Mouse (Mus musculus): ENCODE measurements around the gene Ppp4r4. TPM values are rescaled to one million over a fixed set of nuclear protein-coding genes. Genes with fewer than 3 reads are reported as not detected.
A peak's percentile ranks its signal among the peaks of the same experiment; 100 is the strongest.
"Not testable (repeated sequence)": the region's sequence is repeated elsewhere in the genome, so short reads cannot be mapped to it uniquely, and the experiment has no call there.

Ppp4r4 gene
- 1 to 10 TPM in 1 of 4 experiments, under 1 TPM in 3; 0.22 to 1.6 (median 0.35) TPM for total RNA-seq (2022)

GRCm38 (mm10) chr12:103532020-103532648, at the start of gene Ppp4r4:
Gene Ppp4r4 (plus strand): TSS chr12:103532283.
- DNase-seq (ENCODE audit: low spot score): peak; percentile 84

- no peak for DNase-seq (ENCODE audit: low spot score)
Observed at GRCm38 (mm10) chr12:103482781-103483180, 49.3 kb upstream of the Ppp4r4 start.

GRCm38 (mm10) chr12:103484200-103484972, 47.7 kb upstream of the Ppp4r4 start:
- not testable (repeated sequence) for DNase-seq (ENCODE audit: low spot score)

- peak; percentile 44 for DNase-seq (ENCODE audit: low spot score)
Observed at GRCm38 (mm10) chr12:103486726-103487125, 45.4 kb upstream of the Ppp4r4 start.

GRCm38 (mm10) chr12:103487276-103487675, 44.8 kb upstream of the Ppp4r4 start:
- peak; percentile 75 for DNase-seq (ENCODE audit: low spot score)

GRCm38 (mm10) chr12:103487750-103488149, 44.3 kb upstream of the Ppp4r4 start:
- no peak for DNase-seq (ENCODE audit: low spot score)

GRCm38 (mm10) chr12:103491091-103491730, 40.9 kb upstream of the Ppp4r4 start:
- peak; percentile 35 for DNase-seq (ENCODE audit: low spot score)

GRCm38 (mm10) chr12:103492767-103493166, 39.3 kb upstream of the Ppp4r4 start:
- peak; percentile 82 for DNase-seq (ENCODE audit: low spot score)

- no peak for DNase-seq (ENCODE audit: low spot score)
Observed at GRCm38 (mm10) chr12:103494486-103494885, 37.6 kb upstream of the Ppp4r4 start.

- DNase-seq (ENCODE audit: low spot score): no peak
Observed at GRCm38 (mm10) chr12:103498768-103499167, 33.3 kb upstream of the Ppp4r4 start.

- DNase-seq (ENCODE audit: low spot score): no peak
Observed at GRCm38 (mm10) chr12:103499261-103499660, 32.8 kb upstream of the Ppp4r4 start.

- no peak for DNase-seq (ENCODE audit: low spot score)
Observed at GRCm38 (mm10) chr12:103503300-103503699, 28.8 kb upstream of the Ppp4r4 start.

- DNase-seq (ENCODE audit: low spot score): no peak
Observed at GRCm38 (mm10) chr12:103504402-103504801, 27.7 kb upstream of the Ppp4r4 start.

- no peak for DNase-seq (ENCODE audit: low spot score)
Observed at GRCm38 (mm10) chr12:103508346-103508745, 23.7 kb upstream of the Ppp4r4 start.

GRCm38 (mm10) chr12:103509893-103510292, 22.2 kb upstream of the Ppp4r4 start:
- no peak for DNase-seq (ENCODE audit: low spot score)

GRCm38 (mm10) chr12:103511586-103511985, 20.5 kb upstream of the Ppp4r4 start:
- no peak for DNase-seq (ENCODE audit: low spot score)

GRCm38 (mm10) chr12:103513039-103513438, 19.0 kb upstream of the Ppp4r4 start:
- no peak for DNase-seq (ENCODE audit: low spot score)

GRCm38 (mm10) chr12:103513451-103513871, 18.6 kb upstream of the Ppp4r4 start:
- DNase-seq (ENCODE audit: low spot score): no peak

GRCm38 (mm10) chr12:103514354-103514753, 17.7 kb upstream of the Ppp4r4 start:
- no peak for DNase-seq (ENCODE audit: low spot score)

GRCm38 (mm10) chr12:103515638-103516037, 16.4 kb upstream of the Ppp4r4 start:
- no peak for DNase-seq (ENCODE audit: low spot score)

- no peak for DNase-seq (ENCODE audit: low spot score)
Observed at GRCm38 (mm10) chr12:103518640-103519039, 13.4 kb upstream of the Ppp4r4 start.

GRCm38 (mm10) chr12:103530596-103530995, 1.5 kb upstream of the Ppp4r4 start:
- no peak for DNase-seq (ENCODE audit: low spot score)
